Mouse (Mus musculus): Measurements from ENCODE around the gene Slc25a41.
A peak's percentile ranks its signal among the peaks of the same experiment; 100 is the strongest.

The Slc25a41 gene

DNA sequence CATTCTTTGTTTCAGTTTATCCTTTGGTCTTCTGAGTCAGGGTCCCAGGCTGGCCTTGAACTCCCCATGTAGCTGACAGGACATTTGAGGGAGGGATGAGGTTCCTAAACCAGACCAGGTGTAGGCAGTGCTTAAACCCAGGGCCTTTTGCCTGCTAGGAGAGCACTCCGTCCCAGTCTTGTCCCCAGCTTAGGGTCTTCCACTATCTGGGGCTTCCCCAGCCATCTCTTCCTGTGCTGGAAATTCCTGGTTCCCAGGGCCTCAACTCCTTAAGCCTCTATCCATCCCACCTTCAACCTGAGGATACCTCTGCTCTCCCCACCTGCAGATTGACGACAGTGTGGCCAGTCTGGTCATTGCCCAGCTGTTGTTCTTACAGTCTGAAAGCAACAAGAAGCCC is 50.5 kb downstream of the Slc25a41 start:
- DNase-seq (ENCODE audit: low spot score): no peak

DNA sequence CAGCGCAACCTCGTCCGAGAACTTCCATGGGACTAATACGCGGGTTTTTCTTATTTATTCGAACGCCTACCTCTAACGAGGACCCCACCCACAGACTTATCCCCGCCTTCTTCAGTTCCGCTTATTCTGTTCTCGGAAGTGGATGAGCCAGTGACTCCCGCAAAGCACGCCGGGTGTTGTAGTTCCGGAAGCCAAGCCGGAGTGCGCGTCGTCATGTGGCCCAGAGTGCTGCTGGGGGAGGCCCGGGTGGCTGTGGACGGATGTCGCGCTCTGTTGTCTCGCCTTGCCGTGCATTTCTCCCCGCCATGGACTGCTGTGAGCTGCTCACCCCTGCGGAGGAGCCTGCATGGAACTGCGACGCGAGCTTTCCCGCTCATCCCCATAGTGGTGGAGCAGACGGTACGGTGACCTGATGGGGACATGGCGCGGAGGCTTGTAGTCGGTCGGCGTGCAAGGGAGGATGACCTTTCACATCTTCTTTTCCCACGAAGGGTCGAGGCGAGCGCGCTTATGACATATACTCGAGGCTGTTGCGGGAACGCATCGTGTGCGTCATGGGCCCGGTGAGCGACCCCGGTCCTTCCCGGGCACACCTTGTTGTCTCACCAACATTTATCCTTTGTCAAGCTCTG is 51.2 kb downstream of the Slc25a41 start, which contains the start of gene Clpp:
TSS of gene Clpp (plus strand) at position 191 of the 632 bp plus-strand sequence.
- peak; percentile 98 for DNase-seq (ENCODE audit: low spot score)

DNA sequence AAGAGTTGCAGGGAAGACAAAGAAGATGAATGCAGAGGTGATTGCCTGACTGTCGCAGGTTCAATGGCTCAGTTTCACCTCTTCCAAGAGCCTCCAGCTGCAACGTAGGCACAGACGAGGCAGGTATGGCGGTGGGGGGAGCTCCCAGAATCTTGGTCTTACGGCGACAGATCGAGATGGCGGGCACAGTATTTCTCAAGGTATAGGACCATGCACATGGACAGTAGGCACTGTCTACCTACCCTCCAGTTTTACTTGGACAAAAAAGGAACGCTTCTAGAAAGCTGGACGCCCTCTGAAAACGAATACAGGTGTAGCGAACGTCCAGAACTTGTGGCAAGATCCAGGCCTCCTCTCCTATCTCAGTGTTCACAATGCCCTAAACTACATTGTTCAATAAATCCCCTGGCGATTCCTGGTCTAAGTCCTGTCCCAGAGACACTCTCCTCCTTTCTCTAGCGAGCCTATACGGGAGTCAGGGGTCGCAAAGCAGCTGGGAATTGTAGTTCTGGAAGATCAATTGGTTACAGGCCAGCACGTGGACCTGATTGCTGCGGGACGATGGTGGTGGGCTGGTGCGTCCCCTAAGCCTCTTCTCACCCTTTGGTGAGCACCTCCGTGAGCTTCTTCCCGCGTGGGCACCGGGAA is 51.9 kb downstream of the Slc25a41 start:
- DNase-seq (ENCODE audit: low spot score): no peak

DNA sequence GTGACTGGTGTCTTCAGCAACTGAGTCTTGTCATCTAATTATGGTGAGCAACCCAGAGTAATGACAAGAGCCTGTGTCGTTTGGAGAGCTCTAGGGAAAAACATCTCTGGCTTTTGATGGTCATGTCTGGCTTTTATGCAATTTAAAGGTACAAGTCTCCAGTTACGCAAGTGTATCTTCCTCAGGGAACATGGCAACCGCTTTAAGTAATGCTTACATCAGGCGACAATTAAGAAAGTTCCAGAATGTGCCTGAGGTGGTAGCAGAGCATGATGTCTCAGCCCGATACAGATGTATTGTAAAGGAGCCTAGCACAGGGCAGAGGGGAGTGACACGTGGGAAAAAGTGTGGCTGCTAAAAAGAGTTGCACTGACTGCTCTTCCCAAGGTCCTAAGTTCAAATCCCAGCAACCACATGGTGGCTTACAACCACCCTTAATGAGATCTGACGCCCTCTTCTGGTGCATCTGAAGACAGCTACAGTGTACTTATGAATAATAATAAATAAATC is 52.5 kb downstream of the Slc25a41 start:
- DNase-seq (ENCODE audit: low spot score): no peak

DNA sequence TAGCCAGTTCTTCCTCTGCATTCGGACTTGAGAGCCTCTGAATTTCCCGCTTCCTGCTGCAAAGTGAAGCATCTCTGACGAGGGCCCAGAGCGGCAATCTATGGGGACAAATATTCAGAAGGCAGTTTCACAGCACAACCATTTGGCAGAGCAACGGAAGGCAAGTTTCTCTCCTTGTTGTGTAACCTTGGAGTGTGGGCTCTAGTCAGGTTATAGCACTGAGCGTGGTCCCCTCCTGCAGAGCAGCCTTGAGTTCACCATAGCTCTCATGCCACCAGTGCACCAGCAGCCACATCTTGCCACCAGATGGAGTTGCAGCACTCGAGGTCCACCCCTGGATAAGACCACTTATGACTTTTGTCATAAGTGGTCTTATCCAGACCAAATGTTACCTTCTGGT is 53.0 kb downstream of the Slc25a41 start:
- no peak for DNase-seq (ENCODE audit: low spot score)

DNA sequence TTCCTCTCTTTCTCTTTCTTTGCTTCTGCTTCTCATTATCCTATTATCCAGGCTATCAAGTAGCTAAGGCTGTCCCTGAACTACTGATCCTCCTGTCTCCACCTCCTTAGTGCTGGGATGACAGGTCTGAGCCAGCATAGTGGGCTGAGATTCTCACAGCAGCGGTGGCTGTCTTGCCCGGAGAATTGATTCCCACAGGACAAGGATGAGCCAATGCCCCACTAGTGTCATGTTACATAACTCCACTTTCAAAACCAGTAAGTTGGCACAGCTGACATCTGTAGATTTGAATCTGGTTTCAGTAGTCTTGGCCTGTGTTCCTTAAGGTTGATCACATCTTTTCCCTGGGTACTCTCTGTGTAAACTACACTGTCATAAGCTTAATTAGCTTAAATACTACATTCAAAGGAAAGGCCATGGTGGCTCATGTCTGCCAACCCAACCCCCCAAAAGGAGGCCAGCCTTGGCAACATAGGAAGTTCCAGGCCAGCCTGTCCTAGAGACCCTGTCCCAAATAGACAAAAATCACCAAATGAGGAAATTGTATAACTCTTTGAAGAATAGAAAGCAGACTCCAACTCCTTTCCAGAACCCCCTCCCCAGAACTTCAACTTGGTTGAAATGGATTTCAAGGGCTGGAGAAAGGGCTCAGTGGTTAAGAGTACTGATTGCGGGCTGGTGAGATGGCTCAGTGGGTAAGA is 55.2 kb downstream of the Slc25a41 start:
- peak; percentile 78 for DNase-seq (ENCODE audit: low spot score)

DNA sequence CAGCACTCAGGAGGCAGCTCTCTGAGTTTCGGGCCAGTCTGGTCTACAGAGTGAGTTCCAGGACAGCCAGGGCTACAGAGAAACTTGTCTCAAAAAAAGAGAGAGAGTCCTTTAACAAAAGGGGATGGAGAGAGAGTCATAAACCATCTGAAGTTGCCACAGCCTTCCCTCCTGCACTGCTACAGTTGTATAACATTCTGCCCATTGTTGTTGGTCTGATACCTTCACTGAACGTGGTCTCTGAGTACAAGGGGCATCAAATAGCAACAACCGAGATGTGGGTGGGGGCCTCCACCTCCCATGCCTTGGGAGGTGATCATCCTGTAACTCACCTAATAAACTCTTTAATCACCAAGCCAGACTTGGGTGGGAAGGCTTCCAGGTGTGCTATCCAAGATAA is 55.8 kb downstream of the Slc25a41 start:
- DNase-seq (ENCODE audit: low spot score): no peak

DNA sequence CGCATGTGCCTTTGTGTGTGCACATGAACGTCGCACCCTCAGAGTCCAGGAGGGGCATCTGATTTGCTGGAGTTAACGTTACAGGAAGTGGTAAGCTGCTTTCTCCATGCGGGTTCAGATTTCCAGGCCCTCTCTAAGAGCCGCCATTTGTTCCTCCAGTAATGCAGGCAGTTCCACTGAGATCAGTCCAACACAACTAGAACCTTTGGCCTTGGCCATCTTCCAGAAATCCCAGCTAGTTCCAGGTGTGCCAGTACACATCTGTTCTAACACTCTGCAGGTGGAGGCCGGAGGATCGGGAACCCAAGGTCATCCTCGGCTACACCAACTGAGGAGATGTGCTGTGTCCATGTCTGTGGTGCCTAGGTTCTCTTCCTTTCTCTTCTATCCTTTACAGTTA is 56.6 kb downstream of the Slc25a41 start:
- DNase-seq (ENCODE audit: low spot score): no peak
